Mouse (Mus musculus) heart, embryonic 15.5 days (tissue): Measurements from ENCODE around the gene Hat1. TPM values are rescaled to one million over a fixed set of nuclear protein-coding genes. Genes with fewer than 3 reads are reported as not detected.

Experiments
- ATAC-seq: fragments of 200-750 bp; cut with Nextera tagmentation; replicated peaks from 2 replicates; pipeline ENCODE4 v1.8.0; 2017; ENCODE audit warnings: low read depth, moderate TSS enrichment; ENCODE audit not compliant: insufficient number of reproducible peaks, insufficient read depth, low FRiP score
- H3K27ac ChIP-seq: fragments of 300-500 bp; sonication (generic); 2 replicates; pipeline ENCODE4 v1.5.1; 2015; ENCODE audit warnings: mild to moderate bottlenecking, inconsistent platforms
- H3K27me3 ChIP-seq: fragments of 300-500 bp; sonication (generic); 2 replicates; pipeline ENCODE4 v1.6.1; 2015; ENCODE audit warnings: inconsistent platforms
- H3K36me3 ChIP-seq: fragments of 300-500 bp; sonication (generic); 2 replicates; pipeline ENCODE4 v1.6.1; 2015; ENCODE audit warnings: mild to moderate bottlenecking, inconsistent platforms
- H3K4me1 ChIP-seq: fragments of 300-500 bp; sonication (generic); replicated peaks from 2 replicates; pipeline ENCODE4 v1.6.1; 2015; ENCODE audit warnings: inconsistent platforms
- H3K4me2 ChIP-seq: fragments of 300-500 bp; sonication (generic); 2 replicates; pipeline ENCODE4 v1.6.1; 2015; ENCODE audit warnings: inconsistent platforms, mild to moderate bottlenecking, moderate library complexity
- H3K4me3 ChIP-seq: fragments of 300-500 bp; sonication (generic); 2 replicates; pipeline ENCODE4 v1.5.1; 2015; ENCODE audit warnings: mild to moderate bottlenecking, inconsistent platforms
- H3K9ac ChIP-seq: fragments of 300-500 bp; sonication (generic); 2 replicates; pipeline ENCODE4 v1.6.1; 2015; ENCODE audit warnings: mild to moderate bottlenecking, inconsistent platforms
- H3K9me3 ChIP-seq: fragments of 300-500 bp; sonication (generic); replicated peaks from 2 replicates; pipeline ENCODE4 v1.6.1; 2016; ENCODE audit warnings: inconsistent platforms
- WGBS: fragments of 180-500 bp; shearing (Covaris S2); methylation state at CpG from one replicate; pipeline ENCODE4 v1.1.7; 2015; ENCODE audit warnings: mixed read lengths; 5-methylcytosine and 5-hydroxymethylcytosine counted together
- polyA plus RNA-seq: library from polyadenylated mRNA; unstranded; fragments of >200 nt; fragmentation: Nextera tagmentation; extraction: Ambion mirVana; gene quantifications from 2 replicates; pipeline ENCODE4 v1.2.1, GENCODE M21; 2015

Hat1 gene
- polyA plus RNA-seq: 98.7 and 104 TPM in 2 replicates

DNA sequence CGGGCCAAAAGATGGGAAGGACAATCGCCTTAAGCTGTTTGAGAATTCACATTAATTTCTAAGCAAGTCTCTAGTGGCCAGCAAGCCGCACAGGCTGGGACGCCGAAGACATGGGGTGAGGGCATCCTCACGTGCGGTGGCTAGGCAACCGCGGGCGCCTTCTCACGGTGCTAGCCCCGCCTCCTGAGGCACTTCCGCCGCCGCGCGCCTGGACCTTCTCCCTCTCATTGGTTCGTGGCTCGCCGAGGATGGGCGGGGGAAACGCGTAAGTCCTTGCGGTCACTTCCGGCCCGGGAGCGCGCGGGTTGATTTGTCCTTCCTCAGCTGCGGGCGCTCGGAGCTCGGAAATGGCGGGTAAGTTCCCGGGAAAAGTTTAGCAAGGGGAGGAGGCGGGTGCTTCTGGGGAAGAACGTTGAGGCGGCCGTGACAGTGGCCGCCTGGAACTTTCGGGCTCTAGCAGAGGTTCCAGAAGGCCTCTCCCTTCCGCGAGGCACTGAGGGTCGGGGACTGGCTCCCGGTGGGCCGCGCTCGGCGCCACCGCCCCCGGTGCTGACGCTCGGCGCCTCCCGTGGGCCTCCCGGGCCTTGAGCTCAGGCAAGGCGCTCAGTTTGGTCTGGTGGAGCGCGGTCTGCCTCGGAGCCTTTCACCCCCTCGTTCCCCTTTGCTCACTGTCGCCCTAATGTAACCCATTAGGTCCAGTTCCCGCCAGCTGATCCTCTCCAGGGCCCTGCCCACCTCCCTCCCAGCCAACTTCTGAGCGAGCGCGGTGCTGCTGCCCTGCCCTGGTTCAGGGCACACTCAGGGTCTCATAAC is at the start of gene Hat1:
Gene Hat1, plus strand, starts transcription at position 8 of the 813 bp plus-strand sequence.
- Histone ChIP-seq H3K4me1 (peaks cover 11% of the 10 kb centered on the region), H3K9me3 (no peaks in the 10 kb centered on the region), H3K4me2 (peak within 1 kb of the TSS; percentile 69), H3K27ac (peak within 1 kb of the TSS; percentile 82), H3K9ac (peak within 1 kb of the TSS; percentile 79), H3K27me3 (no peaks in the 10 kb centered on the region), H3K4me3 (peak within 1 kb of the TSS; percentile 80), H3K36me3 (peaks cover 12% of the 10 kb centered on the region; the same call in 1 of the 2 replicates)
- under 1% methylated on average over 66 of the region's 66 CpGs for WGBS
- peak; percentile 99 for ATAC-seq

DNA sequence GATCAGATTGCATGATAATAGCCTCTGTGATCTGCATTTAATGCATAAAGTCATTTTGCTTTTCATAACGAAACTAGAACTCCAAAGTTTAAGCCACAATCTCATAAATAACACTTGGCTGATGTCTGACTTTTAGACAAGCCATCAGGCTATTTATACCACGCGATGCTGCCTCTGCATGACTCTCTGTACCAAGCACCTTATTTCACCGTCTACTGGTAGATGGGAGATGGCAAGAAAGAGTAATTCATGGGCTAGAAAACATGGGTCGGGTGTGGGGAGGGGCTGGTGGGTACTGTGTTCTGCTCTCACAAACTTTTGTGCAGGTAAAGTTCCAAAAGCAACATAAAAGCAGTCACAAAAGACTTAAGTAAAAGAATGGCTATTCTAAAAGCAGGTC is 48.6 kb upstream of the Hat1 start:
- WGBS: 47% methylated on average over 5 of the region's 5 CpGs
- no peak for ATAC-seq
- H3K4me3 ChIP-seq: no peak overlapping the region
- peaks cover 24% of the 10 kb centered on the region for H3K36me3 ChIP-seq
- H3K27me3 ChIP-seq: no peaks in the 10 kb centered on the region
- no peak overlapping the region for H3K9ac ChIP-seq
- no peaks in the 10 kb centered on the region for H3K9me3 ChIP-seq
- H3K4me1 ChIP-seq: peaks cover 8% of the 10 kb centered on the region; the same call in 1 of the 2 replicates
- H3K4me2 ChIP-seq: peak overlapping the region; percentile 15; the same call in 1 of the 2 replicates
- peak overlapping the region; percentile 47 for H3K27ac ChIP-seq

DNA sequence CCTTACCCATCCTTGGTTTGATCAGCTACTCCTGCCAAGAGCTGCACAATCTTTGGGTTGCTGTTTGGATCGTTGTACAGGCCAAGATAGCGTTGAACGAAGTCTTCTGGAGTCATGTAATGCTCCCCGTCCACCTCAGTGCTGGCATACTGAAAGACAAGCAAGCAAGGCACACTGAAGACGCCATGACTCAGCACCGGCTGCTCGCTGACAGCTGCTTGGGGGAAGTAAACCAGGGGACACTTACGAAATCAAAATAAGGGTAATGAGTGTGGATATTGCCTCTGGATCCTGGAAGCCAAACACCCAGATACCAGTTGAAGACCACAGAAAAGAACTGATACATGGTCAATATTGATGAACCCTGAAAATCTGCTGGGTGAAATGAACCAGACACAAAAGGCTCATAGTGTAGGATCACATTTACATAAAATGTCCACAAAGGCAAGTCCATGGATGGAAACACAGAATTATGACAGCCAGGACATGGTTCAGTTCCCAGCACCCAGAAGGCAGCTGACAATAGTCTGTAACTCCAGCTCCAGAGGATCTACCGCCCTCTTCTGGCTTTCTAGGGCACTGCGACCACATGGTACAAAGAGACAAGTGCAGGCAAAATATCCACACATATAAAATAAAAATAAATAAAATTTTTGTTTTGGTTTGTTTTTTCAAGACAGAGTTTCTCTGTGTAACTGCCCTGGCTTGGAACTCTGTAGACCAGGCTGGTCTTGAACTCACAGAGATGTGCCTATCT is 44.7 kb upstream of the Hat1 start:
- WGBS: 89% methylated on average over 10 of the region's 10 CpGs
- H3K4me2 ChIP-seq: no peak overlapping the region
- H3K27me3 ChIP-seq: no peaks in the 10 kb centered on the region
- H3K36me3 ChIP-seq: peaks cover 21% of the 10 kb centered on the region
- no peak for ATAC-seq
- H3K9ac ChIP-seq: no peak overlapping the region
- H3K9me3 ChIP-seq: no peaks in the 10 kb centered on the region
- no peak overlapping the region for H3K27ac ChIP-seq
- no peak overlapping the region for H3K4me3 ChIP-seq
- H3K4me1 ChIP-seq: peaks cover 8% of the 10 kb centered on the region; the same call in 1 of the 2 replicates

DNA sequence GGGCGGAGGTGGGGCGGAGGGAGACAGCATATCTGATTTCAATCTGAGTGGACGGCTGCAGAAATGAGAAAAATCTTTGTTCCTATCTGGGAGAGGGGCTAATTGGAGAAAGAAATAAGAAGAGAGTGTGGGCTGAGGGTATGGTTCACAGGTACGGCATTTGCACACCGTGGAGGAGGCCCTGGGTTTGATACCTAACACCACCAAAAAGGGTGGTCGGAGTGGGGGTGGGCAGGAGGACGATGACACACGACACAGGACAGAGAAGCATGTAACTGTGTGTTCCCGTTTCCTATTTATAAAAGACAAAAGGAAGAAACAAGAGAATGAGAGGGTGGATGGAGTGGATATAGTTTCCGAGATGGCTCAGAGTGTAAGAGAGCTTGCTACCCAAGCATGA is 41.6 kb upstream of the Hat1 start:
- no peak overlapping the region for H3K9ac ChIP-seq
- peaks cover 4% of the 10 kb centered on the region; the same call in 1 of the 2 replicates for H3K4me1 ChIP-seq
- 86% methylated on average over 10 of the region's 10 CpGs for WGBS
- no peak overlapping the region for H3K27ac ChIP-seq
- no peaks in the 10 kb centered on the region for H3K9me3 ChIP-seq
- peaks cover 17% of the 10 kb centered on the region for H3K36me3 ChIP-seq
- ATAC-seq: no peak
- H3K4me3 ChIP-seq: no peak overlapping the region
- no peaks in the 10 kb centered on the region for H3K27me3 ChIP-seq
- no peak overlapping the region for H3K4me2 ChIP-seq

DNA sequence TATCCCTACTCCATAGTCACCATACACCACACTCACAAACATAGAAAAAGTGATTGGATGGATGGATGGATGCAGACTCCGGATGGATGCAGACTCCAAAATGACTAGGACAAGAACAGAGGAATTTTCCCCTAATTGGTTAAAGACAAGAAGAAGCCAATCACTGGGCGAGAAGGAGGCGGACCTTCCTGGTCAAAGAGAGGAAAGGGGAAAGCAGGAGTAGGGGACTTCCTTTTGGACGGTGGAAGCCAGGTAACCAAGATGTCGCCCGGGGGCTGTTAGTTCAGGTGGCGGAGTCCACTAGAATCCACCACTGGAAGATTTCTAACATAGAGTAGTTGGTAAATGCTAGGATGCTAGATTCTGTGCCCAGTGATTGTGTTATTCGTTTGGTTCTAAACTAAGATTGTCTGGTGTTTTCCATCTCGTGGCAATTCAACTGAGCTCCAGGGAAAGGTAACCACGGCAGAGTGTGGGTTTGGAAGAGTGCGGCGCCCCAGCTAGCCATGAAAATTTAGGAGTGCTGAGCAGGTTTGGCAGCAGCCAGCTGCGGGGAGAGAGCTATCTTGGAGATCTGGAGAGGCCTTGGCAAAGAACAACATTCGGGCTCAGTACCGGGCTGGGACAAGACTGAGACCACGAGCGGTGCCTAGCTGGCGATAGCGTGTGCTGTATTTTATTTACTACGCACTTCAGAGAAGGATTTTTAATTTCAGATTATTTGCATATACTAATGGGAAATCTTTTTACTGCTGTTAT is 40.8 kb upstream of the Hat1 start:
- peaks cover 4% of the 10 kb centered on the region; the same call in 1 of the 2 replicates for H3K4me1 ChIP-seq
- no peaks in the 10 kb centered on the region for H3K9me3 ChIP-seq
- no peak overlapping the region for H3K4me2 ChIP-seq
- no peak for ATAC-seq
- peaks cover 14% of the 10 kb centered on the region for H3K36me3 ChIP-seq
- WGBS: 87% methylated on average over 20 of the region's 20 CpGs
- H3K9ac ChIP-seq: no peak overlapping the region
- no peak overlapping the region for H3K27ac ChIP-seq
- no peaks in the 10 kb centered on the region for H3K27me3 ChIP-seq
- no peak overlapping the region for H3K4me3 ChIP-seq

DNA sequence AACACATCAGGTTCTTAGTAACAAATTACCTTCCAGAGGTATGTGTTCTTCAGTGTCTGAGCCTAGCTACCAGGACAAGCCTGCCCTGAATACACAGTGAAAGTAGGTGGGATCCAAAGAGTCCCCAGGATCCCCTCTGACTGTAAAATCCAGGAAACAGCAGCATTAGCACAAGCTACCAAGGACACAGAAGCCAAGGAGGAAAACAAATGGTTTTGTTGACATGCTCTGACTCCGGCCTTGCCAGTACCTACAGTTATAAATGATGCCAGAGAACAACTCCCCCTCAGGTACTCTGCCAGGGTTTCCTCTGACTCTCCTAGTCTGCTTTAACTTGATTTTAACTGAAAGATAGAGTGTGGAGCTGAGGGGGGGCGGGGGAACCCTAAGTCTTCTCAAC is 39.2 kb upstream of the Hat1 start:
- Histone ChIP-seq H3K9ac (no peak overlapping the region), H3K9me3 (no peaks in the 10 kb centered on the region), H3K27ac (no peak overlapping the region), H3K27me3 (no peaks in the 10 kb centered on the region), H3K4me2 (no peak overlapping the region), H3K4me1 (peaks cover 16% of the 10 kb centered on the region), H3K36me3 (no peaks in the 10 kb centered on the region), H3K4me3 (no peak overlapping the region)
- no peak for ATAC-seq
- WGBS: 75% methylated on average over 2 of the region's 2 CpGs

DNA sequence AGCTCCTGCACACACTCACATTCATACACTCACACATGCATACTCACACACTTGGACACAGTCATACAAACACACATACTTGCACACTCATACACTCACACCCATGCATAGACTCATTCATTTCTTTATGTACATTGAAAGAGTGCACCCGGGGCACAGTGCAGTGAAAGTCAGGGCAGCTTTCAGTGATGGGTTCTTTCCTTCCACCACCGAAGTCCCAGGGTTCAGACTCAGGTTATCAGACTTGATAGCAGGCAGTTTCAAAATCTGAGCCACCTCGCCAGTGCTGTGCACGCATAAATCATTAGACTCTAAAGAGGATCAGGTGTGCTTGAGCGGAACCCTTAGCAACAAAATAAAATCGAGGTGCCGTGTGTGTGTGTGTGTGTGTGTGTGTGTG is 38.6 kb upstream of the Hat1 start:
- Histone ChIP-seq H3K27me3 (no peaks in the 10 kb centered on the region), H3K27ac (no peak overlapping the region), H3K4me1 (peaks cover 16% of the 10 kb centered on the region), H3K9ac (no peak overlapping the region), H3K9me3 (no peaks in the 10 kb centered on the region), H3K36me3 (no peaks in the 10 kb centered on the region), H3K4me2 (no peak overlapping the region), H3K4me3 (no peak overlapping the region)
- ATAC-seq: no peak
- WGBS: 61% methylated on average over 7 of the region's 7 CpGs

DNA sequence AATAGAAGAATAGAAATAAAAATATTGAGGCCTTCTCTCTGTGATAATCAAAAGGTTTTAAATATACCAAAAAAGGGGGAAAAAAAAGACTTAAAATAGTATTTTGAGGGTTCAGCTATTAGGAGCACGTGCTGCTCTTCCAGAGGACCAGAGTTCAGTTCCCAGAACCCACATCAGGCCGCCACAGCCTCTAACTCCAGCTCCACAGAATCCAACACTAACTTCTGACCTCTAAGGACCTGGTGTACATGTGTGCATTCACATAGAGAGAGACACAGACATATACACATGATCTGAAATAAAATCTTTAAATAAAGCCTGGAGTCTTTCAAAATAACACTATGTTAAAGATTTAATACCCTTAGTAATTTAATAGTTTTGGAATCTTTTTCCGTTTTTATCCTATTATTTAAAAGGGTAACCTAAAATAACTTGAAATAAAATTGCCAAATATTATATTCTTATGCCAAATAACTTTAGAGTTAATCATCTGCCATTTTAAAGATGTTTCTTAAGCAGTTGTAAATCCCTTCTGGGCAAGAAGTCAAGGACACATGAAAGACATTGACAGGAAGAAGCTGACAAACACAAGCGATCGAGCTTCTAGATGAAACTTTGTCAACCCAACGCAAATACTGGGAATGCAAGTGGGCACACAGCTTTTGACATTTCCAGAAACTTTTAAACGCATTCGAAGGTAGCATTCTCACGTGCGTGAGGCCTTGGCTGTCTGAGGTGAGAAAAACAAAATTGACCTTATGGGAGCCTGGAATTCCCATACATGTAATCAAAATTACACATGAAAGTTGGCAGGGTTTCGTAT is 37.6 kb upstream of the Hat1 start:
- H3K4me1 ChIP-seq: peaks cover 18% of the 10 kb centered on the region
- no peak overlapping the region for H3K4me3 ChIP-seq
- H3K27me3 ChIP-seq: no peaks in the 10 kb centered on the region
- WGBS: 86% methylated on average over 11 of the region's 11 CpGs
- no peak for ATAC-seq
- H3K27ac ChIP-seq: no peak overlapping the region
- H3K36me3 ChIP-seq: no peaks in the 10 kb centered on the region
- no peak overlapping the region for H3K9ac ChIP-seq
- no peak overlapping the region for H3K4me2 ChIP-seq
- no peaks in the 10 kb centered on the region for H3K9me3 ChIP-seq

DNA sequence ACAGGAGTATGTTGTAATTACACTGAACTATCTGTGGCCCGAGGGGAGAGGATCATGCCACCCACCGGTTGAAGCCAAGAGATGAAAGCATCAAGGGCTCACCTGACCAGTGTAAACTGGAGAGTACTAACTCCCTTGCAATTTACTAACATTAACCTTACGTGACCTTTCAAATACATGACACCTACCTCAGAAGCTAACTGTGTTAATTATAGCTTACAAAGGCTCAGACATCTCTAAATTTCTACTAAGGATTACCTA is 37.1 kb upstream of the Hat1 start:
- no peak overlapping the region for H3K9ac ChIP-seq
- no peaks in the 10 kb centered on the region for H3K9me3 ChIP-seq
- H3K27ac ChIP-seq: no peak overlapping the region
- 70% methylated on average over 3 of the region's 3 CpGs for WGBS
- H3K36me3 ChIP-seq: no peaks in the 10 kb centered on the region
- H3K4me3 ChIP-seq: no peak overlapping the region
- H3K27me3 ChIP-seq: no peaks in the 10 kb centered on the region
- H3K4me1 ChIP-seq: peaks cover 19% of the 10 kb centered on the region
- no peak overlapping the region for H3K4me2 ChIP-seq
- ATAC-seq: no peak

DNA sequence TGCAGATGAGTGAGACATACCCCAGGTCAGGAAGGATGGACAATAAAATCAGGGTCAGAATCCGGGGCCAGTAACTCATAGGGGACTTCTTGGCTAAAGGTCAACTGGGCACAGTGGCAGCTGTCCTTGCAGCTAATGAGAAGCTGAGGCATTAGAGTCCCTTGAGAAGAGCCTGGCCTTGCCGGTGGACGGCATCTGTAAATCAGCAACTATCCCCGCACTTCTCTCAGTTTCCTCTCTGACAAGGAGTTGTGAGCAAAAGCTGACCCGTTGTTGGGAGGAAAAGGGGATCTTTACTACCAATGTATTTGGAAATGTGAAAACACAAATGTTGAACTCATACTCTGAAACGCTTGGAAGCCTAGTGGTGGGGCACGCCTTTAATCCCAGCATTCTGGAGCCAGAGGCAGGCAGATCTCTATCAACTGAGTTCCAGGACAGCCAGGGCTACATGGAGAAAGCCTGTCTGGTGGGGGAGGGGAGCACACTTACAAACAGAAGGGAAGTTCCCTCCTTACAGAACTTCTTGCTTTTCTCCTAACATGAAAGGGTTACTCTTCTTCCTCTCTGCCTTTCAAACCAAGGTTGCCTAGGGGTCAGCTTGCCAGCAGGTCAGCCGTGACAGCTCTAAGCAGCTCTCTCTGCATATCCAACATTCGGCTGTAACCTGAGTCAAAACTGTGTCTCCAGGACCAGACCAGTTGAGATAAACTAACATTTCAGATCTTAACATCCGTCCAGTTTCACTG is 35.3 kb upstream of the Hat1 start:
- 54% methylated on average over 10 of the region's 10 CpGs for WGBS
- peak overlapping the region; percentile 76 for H3K27ac ChIP-seq
- ATAC-seq: no peak

More for the DNA sequence above, 35.3 kb upstream of the Hat1 start:
- no peak overlapping the region for H3K4me3 ChIP-seq
- no peaks in the 10 kb centered on the region for H3K27me3 ChIP-seq
- peak overlapping the region; percentile 7; the same call in 1 of the 2 replicates for H3K4me2 ChIP-seq
- H3K4me1 ChIP-seq: peaks cover 26% of the 10 kb centered on the region
- H3K36me3 ChIP-seq: no peaks in the 10 kb centered on the region
- H3K9me3 ChIP-seq: no peaks in the 10 kb centered on the region
- H3K9ac ChIP-seq: 0 out of 2 replicates have a peak overlapping the region, but pooled peaks have one; percentile 4
